Mouse (Mus musculus) hindbrain, embryonic 16.5 days (tissue): ENCODE measurements at regions not wholly inside any gene's neighbourhood (a gene's known extent, or its start where the extent isn't known, plus 50 kb on each side); places are given as distances from the start of the nearest gene placed in this dataset.

Experiments
- ATAC-seq: fragments of 200-750 bp; cut with Nextera tagmentation; 2 replicates; pipeline ENCODE4 v1.8.0; 2017; ENCODE audit warnings: moderate TSS enrichment, moderate library complexity
- H3K27ac ChIP-seq: fragments of 300-500 bp; sonication (generic); 2 replicates; pipeline ENCODE4 v1.5.1; 2014; ENCODE audit warnings: low read depth, mild to moderate bottlenecking, control low read depth, low read length, moderate library complexity
- H3K27me3 ChIP-seq: fragments of 300-500 bp; sonication (generic); replicated peaks from 2 replicates; pipeline ENCODE4 v1.6.1; 2014; ENCODE audit warnings: low read length; ENCODE audit not compliant: control insufficient read depth, insufficient read depth
- H3K36me3 ChIP-seq: fragments of 300-500 bp; sonication (generic); 2 replicates; pipeline ENCODE4 v1.6.1; 2014; ENCODE audit warnings: mild to moderate bottlenecking, low read length, moderate library complexity, mixed read lengths; ENCODE audit not compliant: control insufficient read depth, insufficient read depth
- H3K4me1 ChIP-seq: fragments of 300-500 bp; sonication (generic); 2 replicates; pipeline ENCODE4 v1.6.1; 2014; ENCODE audit warnings: low read depth, low read length; ENCODE audit not compliant: control insufficient read depth, insufficient read depth
- H3K4me2 ChIP-seq: fragments of 300-500 bp; sonication (generic); 2 replicates; pipeline ENCODE4 v1.6.1; 2014; ENCODE audit warnings: mild to moderate bottlenecking, low read length, control low read depth, moderate library complexity
- H3K4me3 ChIP-seq: fragments of 300-500 bp; sonication (generic); 2 replicates; pipeline ENCODE4 v1.5.1; 2014; ENCODE audit warnings: mild to moderate bottlenecking, low read length, control low read depth, moderate library complexity
- H3K9ac ChIP-seq: fragments of 300-500 bp; sonication (generic); 2 replicates; pipeline ENCODE4 v1.6.1; 2014; ENCODE audit warnings: low read depth, mild to moderate bottlenecking, control low read depth, low read length, moderate library complexity
- H3K9me3 ChIP-seq: fragments of 300-500 bp; sonication (generic); 2 replicates; pipeline ENCODE4 v1.6.1; 2014; ENCODE audit warnings: mild to moderate bottlenecking, low read length, moderate library complexity; ENCODE audit not compliant: control insufficient read depth
- WGBS: fragments of 180-500 bp; shearing (Covaris S2); extraction: QIAGEN DNeasy Blood & Tissue Kit; methylation state at CpG from one replicate; pipeline ENCODE4 v1.1.7; 2014; 5-methylcytosine and 5-hydroxymethylcytosine counted together

DNA sequence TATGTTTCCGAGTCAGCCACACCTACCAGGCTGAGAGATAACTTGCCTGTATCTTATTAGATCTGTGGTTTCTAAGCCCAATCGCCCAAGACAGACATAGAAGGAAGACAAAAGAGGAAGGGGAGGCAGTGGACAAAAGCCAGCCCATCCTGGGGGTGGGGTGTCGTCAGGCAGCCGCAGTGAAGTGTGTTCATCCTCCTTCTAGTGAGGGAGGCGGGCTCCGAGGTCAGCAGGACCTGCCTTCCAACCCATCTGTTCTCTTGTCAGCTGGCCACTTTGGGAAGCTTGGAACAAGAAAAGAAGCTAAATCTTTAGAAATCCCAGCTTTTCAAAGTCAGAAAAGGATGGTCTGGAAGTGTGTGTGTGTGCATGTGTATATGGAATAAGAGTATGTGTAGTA, 228.7 kb upstream of the Kazn start:
- no peak overlapping the region for H3K27ac ChIP-seq
- WGBS, result 26% methylated on average over 6 of the region's 6 CpGs

DNA sequence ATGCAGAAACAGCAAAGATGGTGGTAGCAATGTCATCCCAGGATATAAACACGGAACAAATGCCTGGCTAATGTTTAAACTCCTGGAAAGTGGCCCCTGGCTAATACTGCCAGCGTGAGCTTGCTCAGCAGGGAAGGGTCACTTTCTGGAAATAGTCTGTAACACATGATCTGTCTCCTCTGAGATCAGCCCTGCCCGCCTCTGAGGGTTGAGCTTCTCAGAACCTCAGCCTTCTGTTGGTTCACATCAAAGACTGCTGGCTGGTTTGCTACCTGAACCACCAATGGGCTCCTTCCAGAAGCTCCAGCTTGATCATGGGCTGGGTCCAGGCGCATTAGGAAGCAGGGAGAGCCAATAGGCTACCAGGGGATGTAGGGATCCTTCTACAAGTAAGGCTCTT, 226.0 kb upstream of the Kazn start:
- no peak for ATAC-seq
- Histone ChIP-seq H3K4me1 (peaks cover 5% of the 10 kb centered on the region), H3K4me2 (no peak overlapping the region), H3K9me3 (no peaks in the 10 kb centered on the region), H3K9ac (no peak overlapping the region), H3K4me3 (no peak overlapping the region), H3K27me3 (no peaks in the 10 kb centered on the region), H3K27ac (no peak overlapping the region), H3K36me3 (no peaks in the 10 kb centered on the region; the same call in 1 of the 2 replicates)
- 86% methylated on average over 4 of the region's 4 CpGs for WGBS

More for the DNA sequence above, 228.7 kb upstream of the Kazn start:
- no peaks in the 10 kb centered on the region; the same call in 1 of the 2 replicates for H3K4me1 ChIP-seq
- H3K9me3 ChIP-seq, result no peaks in the 10 kb centered on the region
- H3K4me3 ChIP-seq, result no peak overlapping the region
- no peaks in the 10 kb centered on the region for H3K27me3 ChIP-seq
- H3K4me2 ChIP-seq, result no peak overlapping the region
- H3K36me3 ChIP-seq, result no peaks in the 10 kb centered on the region; the same call in 1 of the 2 replicates
- no peak overlapping the region for H3K9ac ChIP-seq
- 0 out of 2 replicates have a peak, but pooled peaks have one; percentile 44 for ATAC-seq

DNA sequence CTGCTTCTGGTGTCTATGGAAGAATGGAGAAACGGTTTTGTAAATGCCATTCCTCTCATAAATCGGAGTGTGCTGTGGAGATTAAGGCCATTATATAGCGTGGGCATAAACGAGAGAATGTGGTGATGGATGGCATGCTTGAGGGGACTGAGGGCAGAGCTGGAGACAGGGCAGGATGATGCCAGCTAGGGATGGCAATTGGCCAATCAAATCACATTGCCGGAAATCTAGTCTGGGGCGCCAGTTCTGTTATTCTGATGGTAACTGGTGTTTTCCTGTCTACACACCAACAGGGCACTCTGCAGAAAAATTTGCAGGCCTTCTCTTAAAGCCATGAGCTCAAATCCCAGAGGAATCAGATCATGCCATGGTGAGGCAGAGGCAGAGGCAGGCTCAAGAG, 224.9 kb upstream of the Kazn start:
- Histone ChIP-seq H3K27ac (no peak overlapping the region), H3K4me1 (peaks cover 5% of the 10 kb centered on the region), H3K4me3 (no peak overlapping the region), H3K27me3 (no peaks in the 10 kb centered on the region), H3K9ac (no peak overlapping the region), H3K36me3 (no peaks in the 10 kb centered on the region; the same call in 1 of the 2 replicates), H3K4me2 (no peak overlapping the region), H3K9me3 (no peaks in the 10 kb centered on the region)
- ATAC-seq, result no peak
- WGBS, result 71% methylated on average over 6 of the region's 6 CpGs

DNA sequence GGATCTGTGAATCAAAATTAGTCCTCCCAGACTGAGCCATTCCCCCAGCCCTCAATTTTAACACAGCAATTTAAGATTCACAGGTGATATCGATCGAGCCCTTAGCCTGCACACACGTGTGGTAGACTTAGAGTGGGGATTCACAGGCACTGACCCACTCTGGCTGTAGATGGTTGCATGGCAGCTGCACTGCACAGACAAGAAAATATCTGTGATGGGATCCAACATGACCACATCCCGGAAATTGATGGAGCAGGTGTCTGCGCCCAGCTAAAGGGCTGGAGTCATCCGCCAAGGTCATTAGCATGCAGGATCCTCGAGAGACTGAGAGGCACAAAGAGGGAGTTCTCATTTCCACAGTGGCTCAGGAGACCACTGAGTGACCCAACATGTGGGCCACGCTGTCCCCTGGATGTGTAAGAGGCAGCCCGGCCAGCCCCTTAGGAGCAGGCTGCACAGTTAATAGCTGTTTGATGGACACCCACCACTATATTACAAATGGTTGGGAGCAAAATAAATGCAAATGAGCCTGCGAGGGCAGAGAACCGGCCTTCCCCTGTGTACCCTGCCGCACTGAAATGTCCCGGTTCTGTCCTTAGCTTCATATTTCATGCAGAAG, 221.4 kb upstream of the Kazn start:
- H3K9me3 ChIP-seq, result no peaks in the 10 kb centered on the region
- H3K9ac ChIP-seq, result peak overlapping the region; percentile 26; the same call in 1 of the 2 replicates
- H3K4me1 ChIP-seq, result peaks cover 5% of the 10 kb centered on the region
- H3K27me3 ChIP-seq, result no peaks in the 10 kb centered on the region
- peak; percentile 39 for ATAC-seq
- no peak overlapping the region for H3K4me2 ChIP-seq
- no peaks in the 10 kb centered on the region; the same call in 1 of the 2 replicates for H3K36me3 ChIP-seq
- WGBS, result 52% methylated on average over 13 of the region's 13 CpGs
- no peak overlapping the region for H3K4me3 ChIP-seq
- no peak overlapping the region for H3K27ac ChIP-seq

DNA sequence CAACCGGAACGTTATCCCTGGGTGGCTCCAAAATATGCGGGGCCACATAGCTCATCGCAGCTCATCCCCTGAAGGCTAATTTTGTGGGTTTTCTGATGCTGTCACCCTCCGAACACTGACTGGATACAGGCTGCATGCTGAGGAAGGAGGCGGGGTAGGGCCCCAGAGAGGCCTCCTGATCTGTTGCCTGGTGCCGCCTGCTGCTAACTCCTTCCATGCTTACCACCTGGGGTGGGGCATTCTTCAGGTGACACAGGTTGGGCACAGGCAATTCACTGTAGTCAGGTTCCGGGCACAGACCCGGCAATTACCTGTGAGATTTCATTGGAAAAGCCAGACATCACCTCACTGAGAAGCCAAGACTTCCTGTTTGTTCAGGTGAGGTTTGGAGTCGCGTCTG, 213.4 kb upstream of the Kazn start:
- no peak overlapping the region for H3K4me2 ChIP-seq
- ATAC-seq, result no peak
- WGBS, result 30% methylated on average over 11 of the region's 11 CpGs
- H3K27ac ChIP-seq, result no peak overlapping the region
- H3K9me3 ChIP-seq, result no peaks in the 10 kb centered on the region
- no peaks in the 10 kb centered on the region for H3K36me3 ChIP-seq
- no peak overlapping the region for H3K9ac ChIP-seq
- no peaks in the 10 kb centered on the region for H3K27me3 ChIP-seq
- no peak overlapping the region for H3K4me3 ChIP-seq
- peaks cover 7% of the 10 kb centered on the region for H3K4me1 ChIP-seq

DNA sequence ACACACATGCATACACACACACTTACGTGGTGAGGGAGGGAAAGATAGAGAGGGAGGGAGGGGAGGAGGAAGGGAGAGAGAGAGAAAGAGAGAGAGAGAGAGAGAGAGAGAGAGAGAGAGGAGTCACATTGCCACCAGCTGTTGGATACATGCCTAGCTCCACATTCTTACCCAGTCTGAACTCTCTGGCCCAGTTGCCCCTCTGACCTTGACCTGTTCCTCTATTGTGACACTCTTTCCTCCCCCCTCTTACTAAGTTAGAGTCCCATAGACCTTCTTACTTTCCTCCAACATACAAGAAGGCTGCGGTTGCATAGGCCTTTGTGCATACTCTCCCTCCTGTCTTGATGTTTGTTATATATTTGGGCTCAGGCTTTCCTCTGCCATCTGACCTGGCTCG, 211.7 kb upstream of the Kazn start:
- Histone ChIP-seq H3K4me2 (no peak overlapping the region), H3K4me3 (no peak overlapping the region), H3K27me3 (no peaks in the 10 kb centered on the region), H3K27ac (no peak overlapping the region), H3K9me3 (no peaks in the 10 kb centered on the region), H3K36me3 (no peaks in the 10 kb centered on the region), H3K9ac (no peak overlapping the region), H3K4me1 (peaks cover 7% of the 10 kb centered on the region)
- ATAC-seq, result no peak
- WGBS, result 75% methylated on average over 3 of the region's 3 CpGs

DNA sequence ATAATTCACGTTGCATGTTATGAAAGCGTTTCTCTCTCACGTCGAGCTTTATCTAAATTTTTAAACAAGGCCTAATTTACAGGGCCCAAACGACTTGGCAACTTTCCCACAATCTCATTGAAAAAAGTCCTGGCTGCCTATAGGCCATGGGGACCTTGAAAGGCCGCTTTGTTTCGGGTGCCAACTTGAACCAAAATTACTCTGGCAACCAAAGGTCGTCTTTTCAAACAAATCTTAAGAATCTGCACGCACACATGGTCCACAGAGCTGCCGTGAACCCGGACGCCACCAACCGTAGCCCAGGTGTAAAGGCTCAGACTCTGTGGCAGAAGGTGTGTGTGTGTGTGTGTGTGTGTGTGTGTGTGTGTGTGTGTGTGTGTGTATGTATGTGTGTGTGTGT, 210.5 kb upstream of the Kazn start:
- 44% methylated on average over 13 of the region's 13 CpGs for WGBS
- no peak overlapping the region for H3K27ac ChIP-seq
- peak; percentile 53 for ATAC-seq
- H3K4me1 ChIP-seq, result peaks cover 7% of the 10 kb centered on the region
- H3K27me3 ChIP-seq, result no peaks in the 10 kb centered on the region
- H3K9ac ChIP-seq, result no peak overlapping the region
- H3K4me2 ChIP-seq, result no peak overlapping the region
- no peaks in the 10 kb centered on the region for H3K9me3 ChIP-seq
- H3K4me3 ChIP-seq, result no peak overlapping the region
- H3K36me3 ChIP-seq, result no peaks in the 10 kb centered on the region

DNA sequence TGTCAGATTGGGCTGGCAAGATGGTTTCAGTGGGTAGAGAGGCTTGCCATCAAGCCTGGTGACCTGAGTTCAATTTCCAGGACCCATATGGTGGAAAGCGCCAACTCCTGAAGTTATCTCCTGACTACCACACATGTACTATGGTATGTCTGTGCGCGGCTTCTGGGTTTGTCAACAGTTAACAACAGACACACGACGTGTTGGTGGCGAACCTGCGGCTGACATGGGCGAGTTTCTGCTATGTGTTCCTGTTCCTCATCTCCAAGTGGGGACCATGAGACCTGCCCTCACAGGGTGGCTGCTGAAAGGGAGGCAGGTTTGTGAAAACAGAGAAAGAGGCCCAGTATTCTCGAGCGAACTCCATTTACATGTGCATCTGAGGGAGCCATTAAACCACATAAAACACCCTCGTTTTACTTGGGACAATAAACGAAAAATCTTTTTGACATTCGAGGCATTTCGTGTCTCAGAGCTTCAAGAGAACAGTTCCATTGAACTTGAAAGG, 210.0 kb upstream of the Kazn start:
- Histone ChIP-seq H3K36me3 (no peaks in the 10 kb centered on the region), H3K4me2 (no peak overlapping the region), H3K4me3 (no peak overlapping the region), H3K27ac (no peak overlapping the region), H3K9me3 (no peaks in the 10 kb centered on the region), H3K4me1 (peaks cover 7% of the 10 kb centered on the region), H3K9ac (no peak overlapping the region), H3K27me3 (no peaks in the 10 kb centered on the region)
- WGBS, result 60% methylated on average over 14 of the region's 14 CpGs
- peak; percentile 24; the same call in 1 of the 2 replicates for ATAC-seq

DNA sequence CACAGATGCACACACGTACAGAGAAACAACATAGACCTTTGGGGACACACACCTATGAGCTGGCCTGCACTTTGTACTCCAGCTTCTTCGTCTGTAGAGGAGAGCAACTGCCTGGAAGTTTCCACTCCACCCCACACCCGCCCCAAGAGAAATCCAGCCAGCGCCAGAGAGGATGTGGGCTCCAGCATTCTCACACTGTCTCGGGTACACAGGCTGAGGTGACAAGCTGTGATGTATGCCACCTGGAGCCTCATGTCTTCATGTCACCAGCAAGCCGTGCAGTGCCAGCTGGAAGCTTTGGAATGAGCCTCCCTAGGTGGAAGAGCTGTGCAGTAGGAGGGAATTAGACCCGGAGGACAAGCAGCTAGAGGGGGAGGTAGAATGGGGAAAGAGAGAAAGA, 208.3 kb upstream of the Kazn start:
- no peaks in the 10 kb centered on the region for H3K36me3 ChIP-seq
- H3K9ac ChIP-seq, result no peak overlapping the region
- ATAC-seq, result no peak
- H3K27me3 ChIP-seq, result no peaks in the 10 kb centered on the region
- H3K27ac ChIP-seq, result no peak overlapping the region
- H3K4me1 ChIP-seq, result peaks cover 2% of the 10 kb centered on the region
- no peak overlapping the region for H3K4me3 ChIP-seq
- H3K4me2 ChIP-seq, result no peak overlapping the region
- WGBS, result 54% methylated on average over 7 of the region's 7 CpGs
- no peaks in the 10 kb centered on the region for H3K9me3 ChIP-seq
